ENCODE assay signal across 16 mouse cellular contexts in the genomic region with DNA sequence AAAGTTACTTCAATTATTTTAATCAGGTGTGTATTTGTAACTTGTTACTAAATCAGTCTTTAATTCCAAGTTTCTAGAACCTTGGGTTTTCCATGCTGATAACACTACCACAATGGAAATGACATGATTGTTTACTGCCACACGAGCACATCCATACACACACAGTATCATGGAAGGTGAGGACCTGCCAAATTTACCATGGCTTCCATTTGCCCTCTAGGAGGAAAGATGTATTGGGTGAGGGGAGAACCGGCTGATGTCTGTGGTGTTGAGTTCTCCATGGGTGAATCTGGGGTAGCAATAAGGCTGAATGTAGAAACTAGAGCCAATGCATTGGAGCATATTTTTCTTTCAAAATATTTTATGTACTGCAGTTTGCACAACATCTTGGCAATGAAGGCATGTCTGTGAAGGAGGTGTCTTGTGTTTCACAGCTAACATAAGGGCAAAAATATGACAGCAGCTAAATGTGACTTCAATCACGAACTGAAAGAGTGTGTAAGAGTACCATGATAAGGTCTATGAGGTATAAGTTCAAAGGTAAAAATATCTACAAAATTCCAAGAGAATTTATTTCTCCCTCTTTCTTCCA. TPM values are rescaled to one million over a fixed set of nuclear protein-coding genes. Genes with fewer than 3 reads are reported as not detected.
DNase-seq lines count a peak whose midpoint lies in the region; ATAC-seq and TF ChIP-seq lines count a peak whose summit lies in the region.
"Had no signal": no experiment of that assay in that cellular context is flagged by ENCODE, and none has a peak within 500 bp of the region (broad histone marks: within the 10 kb centered on the region; RNA-seq: fewer than 3 reads in every experiment).

No protein-coding gene starts in this region.

- no peak for TF ChIP-seq CTCF in gastrocnemius, adult 2 months (IDR thresholded peaks at IDR 0.05)
- TF ChIP-seq CTCF in hindbrain, postnatal 0 days (IDR thresholded peaks at IDR 0.05; ENCODE audit: low read depth): no peak
- TF ChIP-seq CTCF in forebrain, postnatal 0 days (IDR thresholded peaks at IDR 0.05; ENCODE audit: low read depth): no peak

- H3K4me1 ChIP-seq in hindbrain, postnatal 0 days (ENCODE audit: insufficient read depth, low read length): peaks cover 6% of the 10 kb centered on the region; the same call in 1 of the 2 replicates
- 0 out of 2 replicates have a peak, but pooled peaks cover 3% of the 10 kb centered on the region for H3K4me1 ChIP-seq in hindbrain, embryonic 11.5 days (replicated peaks; ENCODE audit: control insufficient read depth, insufficient read depth, low read length)
- 0 out of 2 replicates have a peak, but pooled peaks cover 7% of the 10 kb centered on the region for H3K4me1 ChIP-seq in forebrain, postnatal 0 days (ENCODE audit: insufficient read depth)

- intact Hi-C loops in gastrocnemius, adult 2 months (cut with DNase I): no loop called here
- intact Hi-C loops in gastrocnemius, postnatal 36 days (cut with DNase I): no loop called here

- no peak overlapping the region for H3K9ac ChIP-seq in hindbrain, postnatal 0 days (replicated peaks; ENCODE audit: low read length)
- no peak overlapping the region for H3K9ac ChIP-seq in hindbrain, embryonic 11.5 days (ENCODE audit: low read depth, low read length)
- H3K9ac ChIP-seq in forebrain, postnatal 0 days: no peak overlapping the region
- H3K9ac ChIP-seq: embryonic facial prominence, embryonic 13.5 days; hindbrain, embryonic 12.5 days; liver, embryonic 12.5 days; midbrain, embryonic 12.5 days; neural tube, embryonic 15.5 days had no signal

- H3K27ac ChIP-seq in gastrocnemius, adult 2 months: peak overlapping the region; percentile 31
- peak overlapping the region; percentile 20; the same call in 1 of the 2 replicates for H3K27ac ChIP-seq in hindbrain, postnatal 0 days
- no peak overlapping the region for H3K27ac ChIP-seq in hindbrain, embryonic 11.5 days (ENCODE audit: low read depth, low read length)
- H3K27ac ChIP-seq in forebrain, postnatal 0 days (ENCODE audit: low read depth, low read length): no peak overlapping the region
- H3K27ac ChIP-seq: embryonic facial prominence, embryonic 13.5 days; hindbrain, embryonic 12.5 days; liver, embryonic 12.5 days; macrophage; midbrain, embryonic 12.5 days had no signal

- DNase-seq in gastrocnemius, adult 2 months: no peak
- DNase-seq in gastrocnemius, postnatal 36 days: no peak
- no peak for DNase-seq in hindbrain, postnatal 0 days (ENCODE audit: low spot score)
- DNase-seq in hindbrain, embryonic 11.5 days (ENCODE audit: low spot score): no peak
- peak; percentile 47 for DNase-seq in NIH3T3 (ENCODE audit: low read depth)
- DNase-seq in forebrain, postnatal 0 days: no peak
- DNase-seq in urinary bladder, adult 18-20 months (ENCODE audit: low spot score in 2 of 2): no peak
- DNase-seq: kidney, adult 18-20 months; retina, postnatal 1 day; thymus, postnatal 25 days had no signal

- no peak for ATAC-seq in hindbrain, postnatal 0 days
- ATAC-seq in hindbrain, embryonic 11.5 days (ENCODE audit: low FRiP score): no peak
- ATAC-seq in forebrain, postnatal 0 days: peak; percentile 86
- ATAC-seq: liver, embryonic 12.5 days had no signal

- H3K4me2 ChIP-seq in hindbrain, postnatal 0 days (ENCODE audit: low read depth, low read length): no peak overlapping the region; the same call in 1 of the 2 replicates
- H3K4me2 ChIP-seq in hindbrain, embryonic 11.5 days (replicated peaks; ENCODE audit: low read depth, low read length): no peak overlapping the region
- H3K4me2 ChIP-seq in forebrain, postnatal 0 days (ENCODE audit: low read depth): no peak overlapping the region
- H3K4me2 ChIP-seq: embryonic facial prominence, embryonic 13.5 days; hindbrain, embryonic 12.5 days; liver, embryonic 12.5 days; midbrain, embryonic 12.5 days; neural tube, embryonic 15.5 days had no signal

- WGBS in hindbrain, postnatal 0 days: 82% methylated on average over 3 of the region's 3 CpGs
- 94% methylated on average over 3 of the region's 3 CpGs for WGBS in hindbrain, embryonic 11.5 days
- WGBS in forebrain, postnatal 0 days: 62% methylated on average over 3 of the region's 3 CpGs

- H3K4me3 ChIP-seq in gastrocnemius, adult 2 months: peak overlapping the region; percentile 39
- H3K4me3 ChIP-seq in hindbrain, postnatal 0 days (ENCODE audit: low read length): no peak overlapping the region
- H3K4me3 ChIP-seq in hindbrain, embryonic 11.5 days (ENCODE audit: low read depth, low read length): no peak overlapping the region
- H3K4me3 ChIP-seq in forebrain, postnatal 0 days (ENCODE audit: low read depth, low read length): no peak overlapping the region
- H3K4me3 ChIP-seq: embryonic facial prominence, embryonic 13.5 days; hindbrain, embryonic 12.5 days; liver, embryonic 12.5 days; midbrain, embryonic 12.5 days; neural tube, embryonic 15.5 days had no signal

- H3K36me3 ChIP-seq in hindbrain, postnatal 0 days (ENCODE audit: insufficient read depth, low read length): no peaks in the 10 kb centered on the region
- no peaks in the 10 kb centered on the region for H3K36me3 ChIP-seq in hindbrain, embryonic 11.5 days (ENCODE audit: control insufficient read depth, insufficient read depth, low read length)
- H3K36me3 ChIP-seq in forebrain, postnatal 0 days (ENCODE audit: insufficient read depth): no peaks in the 10 kb centered on the region; the same call in 1 of the 2 replicates
- H3K36me3 ChIP-seq: embryonic facial prominence, embryonic 13.5 days; hindbrain, embryonic 12.5 days; liver, embryonic 12.5 days; midbrain, embryonic 12.5 days; neural tube, embryonic 15.5 days had no signal

- H3K27me3 ChIP-seq in hindbrain, postnatal 0 days (ENCODE audit: insufficient read depth, low read length): no peaks in the 10 kb centered on the region
- no peaks in the 10 kb centered on the region for H3K27me3 ChIP-seq in hindbrain, embryonic 11.5 days (ENCODE audit: control insufficient read depth, insufficient read depth, low read length)
- no peaks in the 10 kb centered on the region for H3K27me3 ChIP-seq in forebrain, postnatal 0 days (ENCODE audit: insufficient read depth, low read length)
- H3K27me3 ChIP-seq: embryonic facial prominence, embryonic 13.5 days; hindbrain, embryonic 12.5 days; liver, embryonic 12.5 days; midbrain, embryonic 12.5 days; neural tube, embryonic 15.5 days had no signal

- no peaks in the 10 kb centered on the region for H3K9me3 ChIP-seq in hindbrain, postnatal 0 days (ENCODE audit: low read length)
- H3K9me3 ChIP-seq in hindbrain, embryonic 11.5 days (ENCODE audit: control insufficient read depth, low read length): no peaks in the 10 kb centered on the region
- no peaks in the 10 kb centered on the region for H3K9me3 ChIP-seq in forebrain, postnatal 0 days (ENCODE audit: low read length)
- H3K9me3 ChIP-seq: embryonic facial prominence, embryonic 13.5 days; hindbrain, embryonic 12.5 days; liver, embryonic 12.5 days; midbrain, embryonic 12.5 days; neural tube, embryonic 15.5 days had no signal

RNA-seq across cellular contexts. Expression of a gene that starts 54.4 kb away (rescaled TPM):
- total RNA-seq in gastrocnemius, adult 2 months (2021): 10 to 100 TPM; 17.7 to 20.6 TPM
- total RNA-seq in gastrocnemius, postnatal 36 days (2021): 10 to 100 TPM; 19.0 to 19.3 TPM
- total RNA-seq in hindbrain, postnatal 0 days (2014; rRNA removed): 36.9 and 40.8 TPM in 2 replicates
- 53.6 and 53.8 TPM in 2 replicates for polyA plus RNA-seq in hindbrain, postnatal 0 days (2015; fragmentation: Nextera tagmentation; extraction: Ambion mirVana)
- 79.1 and 79.3 TPM in 2 replicates for polyA plus RNA-seq in hindbrain, embryonic 11.5 days (2014; fragmentation: Nextera tagmentation; extraction: Ambion mirVana)
- 44.2 and 50.3 TPM in 2 replicates for total RNA-seq in forebrain, postnatal 0 days (2014; rRNA removed)
- 44.2 and 53.5 TPM in 2 replicates for polyA plus RNA-seq in forebrain, postnatal 0 days (2015; fragmentation: Nextera tagmentation; extraction: Ambion mirVana)

Comparison
In these comparisons a context has a peak if more than half of its experiments do, and no peak if none do; other contexts are left out.
1. H3K27ac ChIP-seq: peak in gastrocnemius, adult 2 months (single experiment) and hindbrain, postnatal 0 days (single experiment); none in hindbrain, embryonic 11.5 days (single experiment) and forebrain, postnatal 0 days (single experiment).